In genomic region chr11:85353819-85354218, GRCm38 (mm10) we compare ENCODE assay signal across 8 mouse cellular contexts. TPM values are rescaled to one million over a fixed set of nuclear protein-coding genes. Genes with fewer than 3 reads are reported as not detected.
A peak's percentile ranks its signal among the peaks of the same experiment; 100 is the strongest.
DNase-seq lines count a peak whose midpoint lies in the region; ATAC-seq lines count a peak whose summit lies in the region.

No protein-coding gene starts in this region.

- H3K4me3 ChIP-seq in erythroblast, embryonic 14.5 days (replicated peaks): peak overlapping the region; percentile 87
- peak overlapping the region; percentile 82 for H3K4me3 ChIP-seq in forebrain, embryonic 15.5 days
- peak overlapping the region; percentile 91 for H3K4me3 ChIP-seq in liver, embryonic 16.5 days (ENCODE audit: low read depth, low read length)

- H3K27ac ChIP-seq in forebrain, embryonic 15.5 days (replicated peaks): no peak overlapping the region
- H3K27ac ChIP-seq in liver, embryonic 16.5 days (ENCODE audit: low read length): peak overlapping the region; percentile 90

- peak overlapping the region; percentile 83 for H3K4me2 ChIP-seq in forebrain, embryonic 15.5 days (replicated peaks)
- H3K4me2 ChIP-seq in liver, embryonic 16.5 days (ENCODE audit: low read depth, low read length): peak overlapping the region; percentile 77

- no peaks in the 10 kb centered on the region for H3K9me3 ChIP-seq in erythroblast, embryonic 14.5 days (ENCODE audit: control insufficient read depth, low read length)
- H3K9me3 ChIP-seq in forebrain, embryonic 15.5 days: no peaks in the 10 kb centered on the region
- H3K9me3 ChIP-seq in liver, embryonic 16.5 days (replicated peaks; ENCODE audit: control insufficient read depth, low read length): no peaks in the 10 kb centered on the region

- H3K4me1 ChIP-seq in erythroblast, embryonic 14.5 days (ENCODE audit: control insufficient read depth): peaks cover 62% of the 10 kb centered on the region
- peaks cover 11% of the 10 kb centered on the region for H3K4me1 ChIP-seq in forebrain, embryonic 15.5 days
- peaks cover 24% of the 10 kb centered on the region for H3K4me1 ChIP-seq in liver, embryonic 16.5 days (ENCODE audit: control insufficient read depth, low read depth, low read length)

- H3K36me3 ChIP-seq in erythroblast, embryonic 14.5 days (ENCODE audit: control insufficient read depth): peaks cover 57% of the 10 kb centered on the region
- peaks cover 4% of the 10 kb centered on the region; the same call in 1 of the 2 replicates for H3K36me3 ChIP-seq in forebrain, embryonic 15.5 days
- H3K36me3 ChIP-seq in liver, embryonic 16.5 days (ENCODE audit: control insufficient read depth, insufficient read depth): no peaks in the 10 kb centered on the region

- DNase-seq in 416B (ENCODE audit: low read depth): peak; percentile 39
- no peak for DNase-seq in adrenal gland, postnatal 25 days
- no peak for DNase-seq in spleen, postnatal 36 days (ENCODE audit: low spot score in 2 of 2)

- 77% methylated on average over 4 of the region's 4 CpGs for WGBS in forebrain, embryonic 15.5 days
- WGBS in liver, embryonic 16.5 days (ENCODE audit: insufficient replicate concordance): 32% methylated on average over 4 of the region's 4 CpGs

- no peak for ATAC-seq in erythroblast, adult 5-6 weeks (replicated peaks; ENCODE audit: low FRiP score, poor library complexity, severe bottlenecking)
- ATAC-seq in forebrain, embryonic 15.5 days (replicated peaks): no peak
- no peak for ATAC-seq in liver, embryonic 16.5 days (ENCODE audit: low read depth)
- ATAC-seq in monocyte, adult 5-6 weeks (replicated peaks; ENCODE audit: insufficient number of reproducible peaks, low FRiP score, low TSS enrichment, poor library complexity, severe bottlenecking): no peak

- peak overlapping the region; percentile 72; the same call in 1 of the 2 replicates for H3K9ac ChIP-seq in forebrain, embryonic 15.5 days (replicated peaks)
- peak overlapping the region; percentile 93 for H3K9ac ChIP-seq in liver, embryonic 16.5 days (ENCODE audit: low read depth, low read length)

- no peaks in the 10 kb centered on the region for H3K27me3 ChIP-seq in erythroblast, embryonic 14.5 days (ENCODE audit: control insufficient read depth)
- H3K27me3 ChIP-seq in forebrain, embryonic 15.5 days: no peaks in the 10 kb centered on the region
- H3K27me3 ChIP-seq in liver, embryonic 16.5 days (ENCODE audit: control insufficient read depth, insufficient read depth, low read depth, low read length): no peaks in the 10 kb centered on the region

RNA-seq across cellular contexts. Expression of gene Bcas3, which starts 0.9 kb away (rescaled TPM):
- polyA plus RNA-seq in erythroblast, embryonic 14.5 days (2012): 24.3 and 25.9 TPM in 2 replicates
- 97.0 and 130 TPM in 2 replicates for total RNA-seq in erythroblast, adult 5-6 weeks (2015; ENCODE audit: low replicate concordance)
- total RNA-seq in erythroblast, adult 5-6 weeks (2017; ENCODE audit: low replicate concordance): 136 and 143 TPM in 2 replicates
- 25.3 and 30.1 TPM in 2 replicates for polyA plus RNA-seq in forebrain, embryonic 15.5 days (2015; fragmentation: Nextera tagmentation; extraction: Ambion mirVana)
- 18.7 and 19.1 TPM in 2 replicates for polyA plus RNA-seq in liver, embryonic 16.5 days (2015; fragmentation: Nextera tagmentation; extraction: Ambion mirVana)
- total RNA-seq in adrenal gland, postnatal 25 days (2021): 42.9 and 55.9 TPM in 2 replicates
- 19.2 to 32.8 TPM (median 29.5 TPM) in 3 replicates for total RNA-seq in monocyte, adult 5-6 weeks (2017)

RNA-seq across cellular contexts. Expression of gene Ppm1d, which starts 42.8 kb away (rescaled TPM):
- polyA plus RNA-seq in erythroblast, embryonic 14.5 days (2012): 3.4 and 5.9 TPM in 2 replicates
- 58.6 and 66.0 TPM in 2 replicates for total RNA-seq in erythroblast, adult 5-6 weeks (2015; ENCODE audit: low replicate concordance)
- total RNA-seq in erythroblast, adult 5-6 weeks (2017; ENCODE audit: low replicate concordance): 51.8 and 65.5 TPM in 2 replicates
- polyA plus RNA-seq in forebrain, embryonic 15.5 days (2015; fragmentation: Nextera tagmentation; extraction: Ambion mirVana): 25.3 and 26.4 TPM in 2 replicates
- polyA plus RNA-seq in liver, embryonic 16.5 days (2015; fragmentation: Nextera tagmentation; extraction: Ambion mirVana): 17.7 and 18.4 TPM in 2 replicates
- total RNA-seq in adrenal gland, postnatal 25 days (2021): 17.0 and 17.2 TPM in 2 replicates
- total RNA-seq in monocyte, adult 5-6 weeks (2017): 15.4 to 21.7 TPM (median 15.4 TPM) in 3 replicates
